Mouse (Mus musculus) erythroblast, adult 5-6 weeks (primary cell): ENCODE measurements around the gene Zfp324. TPM values are rescaled to one million over a fixed set of nuclear protein-coding genes. Genes with fewer than 3 reads are reported as not detected.
A peak's percentile ranks its signal among the peaks of the same experiment; 100 is the strongest.
"Not testable (repeated sequence)": the region's sequence is repeated elsewhere in the genome, so short reads cannot be mapped to it uniquely, and the experiment has no call there.

Source experiments
- ATAC-seq: replicated peaks from 2 replicates; pipeline ENCODE4 v1.8.0; 2016; ENCODE audit warnings: moderate number of reproducible peaks, mild to moderate bottlenecking, moderate TSS enrichment, inconsistent platforms; ENCODE audit not compliant: poor library complexity, low FRiP score, severe bottlenecking
- total RNA-seq, 2 experiments: library from RNA; stranded (forward) in 1 of 2; stranded (reverse) in 1 of 2; fragments of 150-400 nt in 1 of 2; fragments of 200-764, 138-1000 nt in 1 of 2; gene quantifications; 2 replicates each; pipeline versions ENCODE4 v1.2.3 to v1.2.4; 2015 to 2017; ENCODE audit warnings: low replicate concordance in 2 of 2

Gene Zfp324
- total RNA-seq (2015; ENCODE audit: low replicate concordance) (2.1 and 2.3 TPM in 2 replicates), total RNA-seq (2017; ENCODE audit: low replicate concordance) (2.1 and 2.5 TPM in 2 replicates)

DNA sequence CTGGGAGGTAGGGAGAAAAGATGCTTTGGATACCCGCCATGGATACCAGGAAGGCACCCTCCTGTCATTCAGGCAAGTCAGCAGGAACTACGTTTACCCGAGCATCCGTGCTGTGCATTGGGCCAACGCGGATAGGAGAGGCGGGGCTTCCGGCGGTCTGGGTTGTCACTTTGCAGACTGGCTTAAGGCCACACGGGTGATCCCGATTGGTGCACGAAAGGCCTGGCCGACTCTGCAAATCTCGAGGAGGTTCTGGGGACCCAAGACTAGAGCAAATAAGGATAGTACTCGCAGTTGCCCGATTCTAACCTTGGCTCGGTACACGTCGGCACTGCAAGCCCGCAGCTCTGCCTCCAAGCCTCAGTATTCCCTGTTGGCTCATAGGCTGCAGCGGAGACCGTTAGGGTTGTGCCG lies at the start of gene Zfp324:
TSS of gene Zfp324 (plus strand) at position 161 of the 414 bp plus-strand sequence.
- peak; percentile 88 for ATAC-seq

- not testable (repeated sequence) for ATAC-seq
Observed at GRCm38 (mm10) chr7:12920495-12920894, 45.1 kb upstream of the Zfp324 start.

DNA sequence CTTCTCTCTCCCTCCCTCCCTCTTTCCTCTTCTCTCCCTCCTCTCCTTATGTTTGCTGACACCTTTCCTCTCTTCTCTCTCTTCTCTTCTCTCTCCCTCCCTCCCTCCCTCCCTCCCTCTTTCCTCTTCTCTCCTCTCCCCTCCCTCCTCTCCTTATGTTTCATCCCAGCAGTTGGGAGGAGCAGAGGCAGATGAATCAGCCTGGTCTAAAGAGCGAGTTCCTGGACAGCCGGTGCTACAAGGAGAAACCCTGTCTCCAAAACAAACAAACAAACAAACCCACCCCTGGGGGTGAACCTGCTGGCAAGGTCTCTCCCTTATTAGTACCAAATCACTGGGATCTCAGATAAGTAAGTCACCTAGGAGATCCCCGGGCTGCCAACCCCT lies 44.3 kb upstream of the Zfp324 start:
- no peak for ATAC-seq

DNA sequence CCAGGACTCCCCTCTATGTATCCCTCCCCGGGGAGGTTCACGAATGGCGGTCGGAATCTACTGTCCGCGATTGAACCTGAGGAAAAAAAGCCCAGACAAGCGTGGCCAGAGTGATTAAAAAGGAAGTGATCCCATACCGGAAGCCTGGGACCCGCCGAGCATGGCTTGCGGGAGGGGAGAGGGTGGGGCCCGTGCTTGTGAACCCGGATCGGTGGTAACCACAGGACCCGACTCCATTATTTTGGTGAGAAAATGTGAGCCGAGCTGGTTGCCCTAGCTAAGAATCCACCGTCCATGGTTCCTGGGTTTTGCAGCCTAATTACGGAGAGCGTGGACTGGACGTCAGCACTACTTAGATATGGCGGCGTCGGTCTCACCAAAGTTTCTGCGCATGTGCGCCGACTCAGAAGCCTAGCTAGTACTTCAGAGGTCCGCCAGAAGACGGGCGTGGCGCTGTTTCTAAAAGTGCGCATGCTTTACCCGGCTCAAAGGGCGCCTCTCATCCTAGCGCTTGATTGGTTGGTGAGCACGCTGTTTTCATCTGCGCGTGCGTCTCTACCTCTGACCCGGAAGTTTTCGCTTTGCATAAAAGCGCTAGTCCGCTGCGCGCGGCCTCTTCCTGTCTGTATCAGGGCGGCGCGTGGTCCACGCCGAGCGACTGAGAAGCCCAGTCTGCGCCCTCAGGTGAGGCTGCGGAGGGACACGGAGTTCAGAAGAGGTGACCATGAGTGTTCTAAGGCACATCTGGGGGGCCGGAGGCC lies 43.8 kb upstream of the Zfp324 start, which contains the start of gene Rps5:
TSS of gene Rps5 (plus strand) at position 586 of the 761 bp plus-strand sequence.
- ATAC-seq, result peak; percentile 98

- no peak for ATAC-seq
Observed at GRCm38 (mm10) chr7:12922729-12923128, 42.9 kb upstream of the Zfp324 start.

DNA sequence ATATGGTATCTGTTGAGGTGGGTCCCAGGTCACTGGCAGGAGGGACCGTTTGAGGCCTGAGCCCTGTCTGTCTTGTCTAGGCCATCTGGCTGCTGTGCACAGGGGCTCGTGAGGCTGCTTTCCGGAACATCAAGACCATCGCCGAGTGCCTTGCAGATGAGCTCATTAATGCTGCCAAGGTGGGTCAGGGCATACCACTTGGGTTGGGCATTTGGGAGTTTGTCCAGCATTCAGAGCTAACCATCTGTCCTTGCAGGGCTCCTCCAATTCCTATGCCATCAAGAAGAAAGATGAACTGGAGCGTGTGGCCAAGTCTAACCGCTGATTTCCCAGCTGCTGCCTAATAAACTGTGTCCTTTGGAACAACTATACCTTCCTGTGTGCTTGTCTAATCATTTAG lies 39.3 kb upstream of the Zfp324 start:
- ATAC-seq, result no peak

DNA sequence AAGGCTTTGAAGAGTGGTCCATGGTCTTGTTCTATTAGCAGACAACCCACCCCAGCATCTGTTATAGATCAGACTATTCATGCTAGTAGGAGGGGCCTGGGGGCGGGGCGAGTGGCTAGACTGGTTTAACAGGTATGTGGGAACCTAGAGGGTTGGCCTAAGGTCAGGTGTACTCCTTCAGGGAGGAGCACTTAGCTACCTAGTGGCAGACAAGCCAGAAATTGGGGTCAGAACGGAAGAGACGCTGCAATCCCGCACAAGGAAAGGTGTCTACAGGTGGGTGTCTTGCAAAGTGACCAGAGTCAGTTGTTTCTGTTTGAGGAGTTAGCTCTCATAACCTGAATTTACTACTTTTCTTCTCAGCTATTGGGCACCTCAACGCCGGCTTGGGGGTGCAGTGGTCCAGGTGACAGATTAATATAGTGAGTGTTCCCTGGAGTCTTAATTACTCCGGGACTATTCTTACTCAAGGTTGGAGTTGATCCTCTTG lies 38.4 kb upstream of the Zfp324 start, which contains the start of gene Rnf225:
TSS of gene Rnf225 (plus strand) at position 226 of the 490 bp plus-strand sequence.
- no peak for ATAC-seq

GRCm38 (mm10) chr7:12927693-12928589 lies 37.7 kb upstream of the Zfp324 start:
- ATAC-seq, result no peak

DNA sequence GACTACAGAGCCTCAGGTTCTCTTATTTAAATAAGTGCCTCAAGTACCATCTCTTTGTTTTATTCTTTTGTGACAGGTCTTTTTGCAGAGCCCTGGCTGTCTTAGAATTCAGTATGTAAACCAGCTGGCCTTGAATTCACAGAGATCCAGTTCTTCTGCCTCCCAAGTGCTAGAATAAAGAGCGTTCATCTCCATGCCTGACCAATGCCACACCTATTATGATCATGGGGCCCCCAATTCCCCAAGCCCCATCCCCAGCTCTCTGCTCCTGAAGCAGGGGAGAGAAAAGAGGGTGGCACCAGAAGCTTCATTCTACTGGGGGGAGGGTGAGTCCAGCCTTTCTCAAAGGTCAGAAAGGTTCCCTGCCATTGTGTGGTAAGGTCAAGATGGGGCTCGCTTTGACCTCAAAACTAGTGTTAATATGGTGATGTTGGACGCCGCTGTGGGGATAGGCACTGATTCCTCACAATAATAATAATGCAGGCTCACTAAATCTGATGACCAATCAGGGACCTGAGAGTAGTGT lies 32.0 kb upstream of the Zfp324 start:
- ATAC-seq, result no peak

DNA sequence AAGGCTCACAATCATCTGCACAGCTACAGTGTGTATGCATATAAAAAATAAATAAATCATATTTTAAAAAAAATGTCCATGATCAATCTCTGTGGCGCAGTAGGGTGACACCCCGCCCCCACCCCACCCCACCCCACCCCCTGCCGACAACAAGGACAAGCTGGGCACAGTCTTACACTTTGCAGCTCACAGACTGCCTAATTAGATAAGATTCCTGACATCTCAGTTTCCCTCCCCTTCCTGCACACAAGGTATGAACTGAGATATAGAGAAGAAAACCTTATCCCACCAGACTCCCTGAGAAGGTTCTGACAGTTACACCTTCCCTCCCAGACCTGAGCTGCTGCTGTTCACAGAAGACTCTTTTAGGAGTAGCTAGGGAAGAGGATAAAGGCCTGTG lies 30.8 kb upstream of the Zfp324 start:
- ATAC-seq, result no peak

- not testable (repeated sequence) for ATAC-seq
Observed at GRCm38 (mm10) chr7:12937254-12937803, 28.3 kb upstream of the Zfp324 start.

- ATAC-seq, result no peak
Observed at GRCm38 (mm10) chr7:12940599-12940998, 25.0 kb upstream of the Zfp324 start.

DNA sequence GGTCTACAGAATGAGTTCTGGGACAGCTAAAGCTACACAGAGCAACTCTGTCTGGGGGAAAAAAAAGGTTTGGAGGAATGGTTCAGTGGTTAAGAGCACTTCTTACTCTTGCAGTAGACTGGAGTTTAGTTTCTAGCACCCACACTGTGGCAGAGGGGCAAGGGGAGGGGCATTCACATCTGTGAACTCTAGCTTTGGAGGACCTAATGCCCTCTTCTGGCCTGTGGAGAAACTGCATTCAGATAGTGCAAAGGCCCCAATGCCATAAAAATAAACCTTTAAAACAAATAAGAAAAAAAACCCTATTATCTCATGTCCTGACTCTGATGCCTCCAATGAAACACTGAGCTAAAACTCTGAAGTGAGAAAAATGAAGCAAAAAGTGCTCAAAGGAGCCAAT lies 22.1 kb upstream of the Zfp324 start:
- 0 out of 2 replicates have a peak, but pooled peaks have one; percentile 65 for ATAC-seq

DNA sequence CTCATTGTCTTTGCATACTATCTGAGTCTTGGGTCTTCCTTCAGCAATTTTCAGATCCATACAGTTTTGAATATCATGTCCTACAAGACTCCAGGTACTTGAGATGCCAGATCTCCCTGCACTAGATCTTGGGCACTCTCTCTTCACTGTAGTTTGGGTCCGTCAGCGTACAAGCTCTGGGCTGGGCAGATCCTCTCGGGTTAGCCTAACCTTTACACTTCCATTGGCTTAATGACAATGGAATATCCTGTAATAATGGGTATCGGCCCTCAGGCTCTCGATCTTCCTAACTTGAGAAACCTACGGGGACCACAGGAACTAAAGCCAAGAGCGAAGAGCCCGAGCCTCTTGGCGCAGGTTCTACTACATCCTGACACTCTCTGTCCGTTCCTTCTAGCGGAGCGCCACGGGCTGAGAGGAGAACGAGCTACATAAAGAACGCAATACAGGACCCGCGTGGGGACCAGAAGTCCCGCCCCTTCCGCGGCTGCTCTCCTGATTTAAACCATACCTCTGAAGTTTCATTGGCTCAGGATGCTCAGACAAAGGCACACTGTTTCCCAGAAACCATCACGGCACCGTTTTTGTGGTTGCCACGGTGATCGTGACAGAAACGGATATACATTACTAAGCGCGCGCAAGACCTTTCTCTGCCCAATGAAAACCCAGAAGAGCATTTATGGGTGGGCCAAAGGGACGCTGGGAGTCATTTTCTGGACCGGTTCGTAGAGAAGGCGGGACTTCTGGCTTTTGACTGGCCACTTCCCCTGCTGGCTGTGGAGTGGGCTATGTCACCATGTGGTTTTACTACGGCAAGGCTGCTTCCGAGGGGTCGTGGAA lies 16.4 kb upstream of the Zfp324 start:
- peak; percentile 98 for ATAC-seq

DNA sequence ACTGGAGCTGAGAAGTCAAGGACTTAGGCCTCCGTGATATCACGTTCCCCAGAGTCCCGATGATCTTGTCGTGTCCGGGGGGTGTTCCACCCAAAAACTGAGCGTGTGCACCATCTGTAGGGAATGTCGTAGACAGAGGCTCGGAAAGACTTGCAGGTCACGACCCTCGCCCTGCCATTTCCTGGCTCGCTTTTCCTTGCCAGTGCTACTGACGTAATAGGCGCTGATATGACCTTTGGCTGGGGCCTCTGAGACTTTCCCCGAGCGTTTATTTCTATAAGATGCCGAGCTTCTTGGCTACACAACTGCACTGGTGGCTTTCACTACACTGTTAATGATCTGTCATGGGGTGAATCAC lies 15.8 kb upstream of the Zfp324 start:
- peak; percentile 51 for ATAC-seq

DNA sequence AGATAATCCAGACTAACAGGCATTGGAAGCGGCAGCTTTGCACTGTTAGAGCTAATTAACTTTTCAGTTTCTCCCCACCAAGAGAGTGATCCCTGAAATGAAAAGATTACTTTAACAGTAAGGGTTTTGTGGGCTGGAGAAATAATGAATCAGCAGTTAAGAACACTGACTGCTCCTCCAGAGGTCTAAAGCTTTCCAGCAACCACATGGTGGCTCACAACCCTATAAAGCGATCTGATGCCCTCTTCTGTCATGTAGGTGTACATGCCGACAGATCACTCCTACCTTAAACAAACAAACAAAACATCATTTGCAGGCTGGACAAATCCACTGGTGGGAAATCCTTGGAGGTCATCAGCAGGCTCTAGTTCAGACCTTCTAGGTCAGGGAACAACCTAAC lies 10.7 kb upstream of the Zfp324 start:
- no peak for ATAC-seq

GRCm38 (mm10) chr7:12957511-12957910 lies 8.1 kb upstream of the Zfp324 start:
- ATAC-seq, result no peak

- ATAC-seq, result no peak
Observed at GRCm38 (mm10) chr7:12958948-12959347, 6.7 kb upstream of the Zfp324 start.

DNA sequence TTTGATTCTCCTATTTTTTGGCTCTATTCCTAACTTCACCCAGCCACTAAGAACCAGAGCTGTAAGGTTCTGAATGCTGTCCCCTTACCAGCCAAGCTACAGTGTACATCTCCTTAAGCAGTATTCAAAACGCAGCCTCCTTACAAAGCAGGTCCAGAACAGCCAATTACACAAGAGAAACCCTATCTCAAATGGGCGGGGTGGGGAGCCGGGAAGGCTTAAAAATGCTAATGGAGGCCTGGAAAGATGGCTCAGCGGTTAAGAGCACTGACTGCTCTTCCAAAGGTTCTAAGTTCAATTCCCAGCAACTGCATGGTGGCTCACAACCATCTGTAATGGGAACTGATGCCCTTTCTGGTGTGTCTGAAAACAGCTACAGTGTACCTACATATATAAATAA lies 5.9 kb upstream of the Zfp324 start:
- no peak for ATAC-seq
